Mouse (Mus musculus) ES-Bruce4 (cell line): Measurements from ENCODE around the gene Ptpn13. TPM values are rescaled to one million over a fixed set of nuclear protein-coding genes. Genes with fewer than 3 reads are reported as not detected.

Experiments
- H3K27ac ChIP-seq: 2 replicates; pipeline ENCODE4 v1.5.1; 2012; ENCODE audit warnings: low read length, inconsistent platforms; ENCODE audit not compliant: insufficient read depth
- H3K27me3 ChIP-seq: 2 replicates; pipeline ENCODE4 v1.6.1; 2012; ENCODE audit warnings: mild to moderate bottlenecking, low read length, inconsistent platforms; ENCODE audit not compliant: control insufficient read depth, poor library complexity, insufficient read depth, severe bottlenecking
- H3K36me3 ChIP-seq: 2 replicates; pipeline ENCODE4 v1.6.1; 2012; ENCODE audit warnings: inconsistent platforms, mild to moderate bottlenecking, low read length, moderate library complexity; ENCODE audit not compliant: control insufficient read depth, poor library complexity, insufficient read depth, severe bottlenecking
- H3K4me1 ChIP-seq: one replicate; pipeline ENCODE4 v1.8.1; 2011; ENCODE audit warnings: low read length; ENCODE audit not compliant: control insufficient read depth, insufficient read depth
- H3K4me3 ChIP-seq: 2 replicates; pipeline ENCODE4 v1.5.1; 2011; ENCODE audit warnings: low read depth, mild to moderate bottlenecking, low read length
- H3K9ac ChIP-seq: 2 replicates; pipeline ENCODE4 v1.6.1; 2012; ENCODE audit warnings: low read depth, mild to moderate bottlenecking, inconsistent platforms; ENCODE audit not compliant: poor library complexity, severe bottlenecking
- H3K9me3 ChIP-seq: replicated peaks from 2 replicates; pipeline ENCODE4 v1.6.1; 2012; ENCODE audit warnings: mild to moderate bottlenecking, low read length, inconsistent platforms; ENCODE audit not compliant: control insufficient read depth, poor library complexity, insufficient read depth, severe bottlenecking
- CTCF ChIP-seq: IDR thresholded peaks from one replicate; pipeline ENCODE4 v1.8.1; 2011; ENCODE audit warnings: low read depth, low read length
- EP300 ChIP-seq: IDR thresholded peaks from 2 replicates; pipeline ENCODE4 v1.6.1; 2011; ENCODE audit warnings: low read depth, low read length; ENCODE audit not compliant: insufficient read depth
- POLR2A ChIP-seq: IDR thresholded peaks from one replicate; pipeline ENCODE4 v1.8.1; 2011; ENCODE audit warnings: low read length; ENCODE audit not compliant: insufficient read depth
- polyA plus RNA-seq: library from polyadenylated mRNA; stranded (reverse); fragments of >200 nt; gene quantifications from 2 replicates; pipeline ENCODE4 v1.2.4, GENCODE M21; 2011; ENCODE audit warnings: low read depth; ENCODE audit not compliant: missing spikeins, insufficient read depth, insufficient read length

The Ptpn13 gene
- polyA plus RNA-seq, 1 experiment, result 26.5 TPM

DNA sequence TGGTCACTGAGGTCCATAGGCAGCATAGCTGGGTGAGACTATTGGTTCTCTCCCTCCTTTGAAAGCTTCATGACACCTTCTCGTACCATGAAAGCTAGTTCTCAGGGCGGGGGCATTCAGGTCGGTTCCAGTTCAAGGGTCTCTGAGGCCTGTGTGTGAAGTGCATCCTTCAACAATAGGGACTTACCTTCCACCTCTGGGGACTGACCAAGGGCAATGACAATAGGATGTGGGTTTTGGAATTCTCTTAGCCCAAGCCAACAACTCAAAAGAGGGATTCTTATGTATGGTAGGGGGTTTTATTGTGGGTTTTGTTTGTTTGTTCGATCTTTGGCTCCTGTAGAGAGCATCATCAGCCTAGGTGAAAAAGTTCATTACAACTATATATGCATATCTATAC, 42.0 kb upstream of the Ptpn13 start:
- H3K27ac ChIP-seq, result no peak overlapping the region
- H3K9me3 ChIP-seq, result peaks cover 8% of the 10 kb centered on the region
- H3K4me3 ChIP-seq, result no peak overlapping the region
- H3K9ac ChIP-seq, result no peak overlapping the region
- H3K27me3 ChIP-seq, result no peaks in the 10 kb centered on the region
- TF ChIP-seq POLR2A (no peak), CTCF (no peak), EP300 (no peak)
- H3K36me3 ChIP-seq, result no peaks in the 10 kb centered on the region
- no peaks in the 10 kb centered on the region for H3K4me1 ChIP-seq

DNA sequence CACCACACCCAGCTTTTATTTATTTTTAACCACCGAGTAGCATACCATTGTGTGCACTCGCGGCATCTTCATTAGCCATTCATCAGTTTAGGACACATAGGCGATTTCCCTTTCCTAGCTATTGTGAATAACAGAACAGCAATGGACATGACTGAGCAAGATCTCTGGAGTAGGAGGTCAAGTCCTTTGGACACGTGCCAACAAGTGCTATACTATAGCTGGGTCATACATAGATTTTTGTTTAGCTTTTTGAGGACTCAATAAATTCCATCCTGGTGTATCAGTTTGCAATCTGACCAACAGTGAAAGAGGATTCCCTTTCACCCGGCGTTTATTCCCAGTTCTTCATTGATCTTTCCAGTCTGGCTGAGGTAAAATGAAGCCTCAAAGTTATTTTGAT, 41.0 kb upstream of the Ptpn13 start:
- TF ChIP-seq POLR2A (no peak), CTCF (no peak), EP300 (no peak)
- H3K27ac ChIP-seq, result no peak overlapping the region

DNA sequence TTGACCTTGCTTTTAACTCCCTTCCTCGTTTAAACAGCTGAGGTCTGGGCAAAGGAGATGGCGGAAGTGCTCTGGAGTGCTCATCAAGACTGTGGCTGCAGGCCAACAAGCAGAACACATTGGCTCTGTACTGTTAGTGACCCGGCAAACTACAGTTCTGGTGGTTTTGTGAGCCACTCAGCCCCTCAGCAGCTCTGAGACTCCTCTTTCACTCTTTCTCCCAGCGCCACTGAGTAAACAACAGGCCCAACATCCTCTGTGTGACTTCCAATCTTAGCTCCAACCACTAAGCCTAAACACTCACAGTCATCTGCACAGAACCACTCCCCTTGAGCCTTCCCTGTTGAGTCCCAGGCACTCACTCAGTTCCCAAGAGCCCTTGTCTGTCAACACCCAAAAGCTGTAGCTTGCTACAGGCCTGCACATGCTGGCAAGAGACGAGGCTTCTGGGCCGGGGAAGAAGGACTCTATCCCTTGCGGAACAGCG, 37.4 kb upstream of the Ptpn13 start:
- H3K27me3 ChIP-seq, result no peaks in the 10 kb centered on the region
- H3K9ac ChIP-seq, result no peak overlapping the region
- H3K4me1 ChIP-seq, result no peaks in the 10 kb centered on the region
- TF ChIP-seq POLR2A (no peak), CTCF (no peak), EP300 (no peak)
- no peak overlapping the region for H3K27ac ChIP-seq
- no peak overlapping the region for H3K4me3 ChIP-seq
- H3K9me3 ChIP-seq, result peaks cover 8% of the 10 kb centered on the region
- H3K36me3 ChIP-seq, result no peaks in the 10 kb centered on the region

More for the DNA sequence above, 41.0 kb upstream of the Ptpn13 start:
- Histone ChIP-seq H3K9me3 (peaks cover 8% of the 10 kb centered on the region), H3K4me3 (no peak overlapping the region), H3K36me3 (no peaks in the 10 kb centered on the region), H3K4me1 (no peaks in the 10 kb centered on the region), H3K27me3 (no peaks in the 10 kb centered on the region), H3K9ac (no peak overlapping the region)

DNA sequence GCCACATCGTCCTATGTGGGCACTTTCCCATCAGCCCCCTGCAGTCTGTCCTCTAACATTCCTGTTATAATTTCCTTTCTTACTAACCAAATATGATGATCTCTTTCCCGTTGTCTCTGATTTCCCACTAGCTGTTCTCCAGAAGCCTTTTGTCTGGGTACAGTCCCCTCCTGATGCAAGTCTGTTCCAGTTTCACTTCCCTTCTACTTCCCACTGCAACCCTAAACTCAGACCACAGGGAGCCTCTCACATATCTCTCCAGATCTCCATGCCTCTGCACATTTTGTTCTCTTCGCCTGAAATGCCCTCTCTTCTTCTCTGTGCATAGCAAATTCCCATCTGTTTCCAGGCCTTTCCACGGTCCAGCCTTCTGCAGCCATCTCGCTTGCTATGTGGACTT, 35.6 kb upstream of the Ptpn13 start:
- TF ChIP-seq CTCF (no peak), EP300 (no peak), POLR2A (no peak)
- Histone ChIP-seq H3K9me3 (peaks cover 7% of the 10 kb centered on the region), H3K36me3 (no peaks in the 10 kb centered on the region), H3K4me3 (no peak overlapping the region), H3K27me3 (no peaks in the 10 kb centered on the region), H3K4me1 (no peaks in the 10 kb centered on the region), H3K27ac (no peak overlapping the region), H3K9ac (no peak overlapping the region)

DNA sequence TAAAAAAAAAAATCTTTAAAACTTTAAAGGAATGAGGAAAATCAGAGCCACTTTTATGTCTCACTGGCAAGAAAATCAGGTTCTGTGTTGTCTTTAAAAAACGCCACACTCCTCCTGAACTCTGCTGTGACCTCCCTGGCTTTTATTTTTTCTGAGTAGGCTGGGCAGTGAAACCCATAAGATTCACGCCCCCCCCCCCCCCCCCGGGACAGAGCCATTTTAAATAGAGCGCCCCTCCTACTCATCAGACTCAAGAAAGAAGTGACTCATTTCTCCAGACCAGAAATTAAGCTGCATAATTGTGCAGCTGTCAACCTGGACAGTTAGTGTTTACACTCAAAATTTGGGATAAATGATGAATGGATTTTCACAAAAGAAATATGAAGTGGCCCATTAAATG, 31.8 kb upstream of the Ptpn13 start:
- Histone ChIP-seq H3K36me3 (no peaks in the 10 kb centered on the region), H3K9me3 (no peaks in the 10 kb centered on the region), H3K27me3 (no peaks in the 10 kb centered on the region), H3K9ac (no peak overlapping the region), H3K4me1 (no peaks in the 10 kb centered on the region), H3K27ac (no peak overlapping the region), H3K4me3 (no peak overlapping the region)
- TF ChIP-seq EP300 (no peak), POLR2A (no peak), CTCF (no peak)

DNA sequence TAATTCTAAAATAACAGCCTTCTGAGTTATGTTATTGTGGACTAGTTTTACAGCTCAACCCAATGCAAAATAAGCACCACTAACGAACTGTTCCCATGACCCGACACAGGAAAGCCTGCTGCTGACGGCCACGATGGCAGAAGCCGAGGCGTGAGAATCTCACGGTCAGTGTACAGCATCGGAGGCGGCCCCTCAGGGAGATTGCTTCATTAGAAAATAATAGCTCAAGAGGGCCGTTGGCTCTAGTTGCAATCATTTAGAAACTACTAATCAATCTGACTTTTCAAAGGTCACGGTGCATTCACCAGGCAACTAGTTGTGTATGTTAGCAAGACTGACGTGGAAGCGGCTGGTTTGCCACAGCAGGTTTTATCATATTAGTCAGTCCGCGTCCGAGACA, 31.2 kb upstream of the Ptpn13 start:
- Histone ChIP-seq H3K27ac (no peak overlapping the region), H3K9ac (no peak overlapping the region), H3K36me3 (no peaks in the 10 kb centered on the region), H3K4me3 (no peak overlapping the region), H3K27me3 (no peaks in the 10 kb centered on the region), H3K4me1 (no peaks in the 10 kb centered on the region), H3K9me3 (no peaks in the 10 kb centered on the region)
- TF ChIP-seq POLR2A (no peak), EP300 (no peak), CTCF (no peak)
